Mouse (Mus musculus) stomach, postnatal 0 days (tissue): ENCODE measurements around the gene Ankrd11.

Experiments used
- CTCF ChIP-seq: IDR thresholded peaks from 2 replicates; pipeline ENCODE4 v1.5.1; 2016; ENCODE audit warnings: antibody characterized with exemption, low read depth, mild to moderate bottlenecking, moderate library complexity
- EP300 ChIP-seq: optimal IDR thresholded peaks from 2 replicates; pipeline ENCODE3; 2016; ENCODE audit warnings: antibody characterized with exemption

DNA sequence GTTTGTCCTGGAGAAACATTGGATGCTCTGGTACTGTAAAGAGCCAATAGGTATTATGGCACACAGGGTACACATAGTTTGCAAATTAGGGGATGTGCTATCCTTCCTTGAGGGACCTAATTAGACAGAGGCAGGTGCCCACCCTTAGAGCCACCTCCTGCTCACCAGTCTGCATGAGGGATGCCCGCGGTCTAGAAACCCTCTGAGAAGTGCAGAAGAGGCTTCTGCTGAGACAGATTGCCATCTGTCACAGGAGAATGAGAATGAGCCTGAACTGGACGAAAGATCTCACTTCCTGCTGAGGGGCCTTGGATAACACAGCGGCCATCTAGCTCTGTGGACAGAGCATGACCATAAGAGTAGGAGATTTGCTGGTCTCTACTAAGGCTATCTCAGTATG lies 129.2 kb downstream of the Ankrd11 start:
- TF ChIP-seq CTCF (no peak), EP300 (no peak)
